Mouse (Mus musculus) hindbrain, embryonic 16.5 days (tissue): ENCODE results near the gene Plk2. TPM values are rescaled to one million over a fixed set of nuclear protein-coding genes. Genes with fewer than 3 reads are reported as not detected.
"Not testable (repeated sequence)": the region's sequence is repeated elsewhere in the genome, so short reads cannot be mapped to it uniquely, and the experiment has no call there.

ENCODE experiments used
- ATAC-seq: fragments of 200-750 bp; cut with Nextera tagmentation; 2 replicates; pipeline ENCODE4 v1.8.0; 2017; ENCODE audit warnings: moderate TSS enrichment, moderate library complexity
- H3K27ac ChIP-seq: fragments of 300-500 bp; sonication (generic); 2 replicates; pipeline ENCODE4 v1.5.1; 2014; ENCODE audit warnings: low read depth, mild to moderate bottlenecking, control low read depth, low read length, moderate library complexity
- H3K27me3 ChIP-seq: fragments of 300-500 bp; sonication (generic); replicated peaks from 2 replicates; pipeline ENCODE4 v1.6.1; 2014; ENCODE audit warnings: low read length; ENCODE audit not compliant: control insufficient read depth, insufficient read depth
- H3K36me3 ChIP-seq: fragments of 300-500 bp; sonication (generic); 2 replicates; pipeline ENCODE4 v1.6.1; 2014; ENCODE audit warnings: mild to moderate bottlenecking, low read length, moderate library complexity, mixed read lengths; ENCODE audit not compliant: control insufficient read depth, insufficient read depth
- H3K4me1 ChIP-seq: fragments of 300-500 bp; sonication (generic); 2 replicates; pipeline ENCODE4 v1.6.1; 2014; ENCODE audit warnings: low read depth, low read length; ENCODE audit not compliant: control insufficient read depth, insufficient read depth
- H3K4me2 ChIP-seq: fragments of 300-500 bp; sonication (generic); 2 replicates; pipeline ENCODE4 v1.6.1; 2014; ENCODE audit warnings: mild to moderate bottlenecking, low read length, control low read depth, moderate library complexity
- H3K4me3 ChIP-seq: fragments of 300-500 bp; sonication (generic); 2 replicates; pipeline ENCODE4 v1.5.1; 2014; ENCODE audit warnings: mild to moderate bottlenecking, low read length, control low read depth, moderate library complexity
- H3K9ac ChIP-seq: fragments of 300-500 bp; sonication (generic); 2 replicates; pipeline ENCODE4 v1.6.1; 2014; ENCODE audit warnings: low read depth, mild to moderate bottlenecking, control low read depth, low read length, moderate library complexity
- H3K9me3 ChIP-seq: fragments of 300-500 bp; sonication (generic); 2 replicates; pipeline ENCODE4 v1.6.1; 2014; ENCODE audit warnings: mild to moderate bottlenecking, low read length, moderate library complexity; ENCODE audit not compliant: control insufficient read depth
- WGBS: fragments of 180-500 bp; shearing (Covaris S2); extraction: QIAGEN DNeasy Blood & Tissue Kit; methylation state at CpG from one replicate; pipeline ENCODE4 v1.1.7; 2014; 5-methylcytosine and 5-hydroxymethylcytosine counted together
- polyA plus RNA-seq: library from polyadenylated mRNA; unstranded; fragments of >200 nt; fragmentation: Nextera tagmentation; extraction: Ambion mirVana; gene quantifications from 2 replicates; pipeline ENCODE4 v1.2.1, GENCODE M21; 2015

Gene Plk2
- polyA plus RNA-seq: 125 and 127 TPM in 2 replicates

- Histone ChIP-seq H3K9me3 (peaks cover 2% of the 10 kb centered on the region), H3K36me3 (peaks cover 22% of the 10 kb centered on the region), H3K9ac (peak within 1 kb of the TSS; percentile 96), H3K4me1 (peaks cover 3% of the 10 kb centered on the region), H3K4me2 (peak within 1 kb of the TSS; percentile 99), H3K27ac (peak within 1 kb of the TSS; percentile 94), H3K27me3 (no peaks in the 10 kb centered on the region), H3K4me3 (peak within 1 kb of the TSS; percentile 91)
- under 1% methylated on average over 66 of the region's 71 CpGs for WGBS
- ATAC-seq: peak; percentile 96
These were observed at the start of gene Plk2 for GRCm38 (mm10) chr13:110394291-110395178. Gene Plk2, plus strand, starts transcription at chr13:110395046.

DNA sequence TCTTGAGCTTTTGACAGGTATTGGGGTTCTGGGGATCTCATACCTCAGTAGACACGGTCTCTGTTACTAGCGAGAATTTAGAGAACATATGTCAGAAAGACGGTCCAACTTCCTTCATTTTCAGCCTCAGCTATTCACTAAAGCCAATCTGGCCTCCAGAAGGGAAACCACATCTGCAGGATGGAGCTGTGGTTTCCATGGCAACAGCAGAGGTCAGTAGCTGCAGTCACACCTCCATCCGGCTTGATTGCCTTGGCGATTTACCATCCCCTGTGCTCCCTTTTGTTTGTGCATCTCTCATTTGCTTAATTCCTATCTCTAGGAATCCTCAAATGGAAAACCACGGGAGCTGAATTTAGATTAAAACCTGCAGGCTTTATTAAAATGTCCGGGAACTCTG is 48.1 kb upstream of the Plk2 start:
- 18% methylated on average over 7 of the region's 7 CpGs for WGBS
- no peaks in the 10 kb centered on the region for H3K36me3 ChIP-seq
- peak; percentile 78 for ATAC-seq
- no peaks in the 10 kb centered on the region for H3K9me3 ChIP-seq
- no peak overlapping the region for H3K9ac ChIP-seq
- no peaks in the 10 kb centered on the region for H3K27me3 ChIP-seq
- no peak overlapping the region for H3K4me2 ChIP-seq
- H3K4me3 ChIP-seq: no peak overlapping the region
- H3K27ac ChIP-seq: no peak overlapping the region
- H3K4me1 ChIP-seq: 0 out of 2 replicates have a peak, but pooled peaks cover 4% of the 10 kb centered on the region

GRCm38 (mm10) chr13:110351051-110351450 is 43.8 kb upstream of the Plk2 start:
- no peak for ATAC-seq
- Histone ChIP-seq H3K4me2 (no peak overlapping the region), H3K4me1 (0 out of 2 replicates have a peak, but pooled peaks cover 4% of the 10 kb centered on the region), H3K36me3 (no peaks in the 10 kb centered on the region), H3K4me3 (no peak overlapping the region), H3K9ac (no peak overlapping the region), H3K9me3 (no peaks in the 10 kb centered on the region), H3K27ac (no peak overlapping the region), H3K27me3 (no peaks in the 10 kb centered on the region)
- WGBS: 84% methylated on average over 6 of the region's 6 CpGs

DNA sequence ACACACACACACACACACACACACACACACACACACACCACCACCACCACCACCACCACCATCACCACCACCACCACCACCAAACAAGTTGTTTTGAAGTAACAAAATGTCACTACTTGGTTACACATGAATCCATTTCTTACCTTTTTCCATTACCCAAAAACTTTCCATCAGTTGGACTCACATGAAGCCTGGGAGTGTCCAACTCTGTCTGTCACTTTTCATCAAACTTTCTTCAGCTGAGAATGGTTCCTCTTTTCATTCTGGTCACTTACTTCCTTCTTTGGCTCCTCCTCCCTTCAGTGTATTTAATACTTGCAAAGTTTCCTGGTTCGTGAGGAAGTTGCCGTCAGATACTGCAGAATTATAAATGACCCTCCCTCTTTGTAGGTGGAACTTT is 37.9 kb upstream of the Plk2 start, which contains the start of gene Gapt:
Gapt (minus strand) TSS at position 259 of the 400 bp plus-strand sequence.
- no peaks in the 10 kb centered on the region for H3K36me3 ChIP-seq
- no peak within 1 kb of the TSS for H3K4me2 ChIP-seq
- no peaks in the 10 kb centered on the region for H3K27me3 ChIP-seq
- H3K4me3 ChIP-seq: no peak within 1 kb of the TSS
- 90% methylated on average over 2 of the region's 2 CpGs for WGBS
- no peak for ATAC-seq
- no peaks in the 10 kb centered on the region for H3K4me1 ChIP-seq
- no peaks in the 10 kb centered on the region for H3K9me3 ChIP-seq
- no peak within 1 kb of the TSS for H3K9ac ChIP-seq
- no peak within 1 kb of the TSS for H3K27ac ChIP-seq

DNA sequence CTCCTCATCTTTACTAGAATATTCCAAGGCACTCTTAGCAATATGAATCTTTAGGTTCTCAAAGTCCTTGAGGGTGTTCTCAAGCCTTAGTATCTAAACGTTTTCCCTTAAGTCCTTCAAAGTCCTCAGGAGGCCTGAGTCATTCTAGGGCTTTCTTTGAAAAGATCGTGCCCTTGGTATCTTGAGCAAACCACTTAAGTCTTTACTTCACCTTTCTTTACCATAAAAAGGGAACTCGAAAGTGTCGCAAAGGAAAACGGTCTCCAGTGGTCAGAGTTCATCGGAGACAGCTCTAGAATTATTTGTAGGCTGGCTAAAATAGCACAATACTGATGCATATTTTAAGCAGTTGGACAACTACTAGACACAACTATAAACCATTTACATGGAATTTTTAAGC is 31.1 kb upstream of the Plk2 start:
- no peaks in the 10 kb centered on the region for H3K36me3 ChIP-seq

GRCm38 (mm10) chr13:110366477-110366876 is 28.4 kb upstream of the Plk2 start:
- no peak overlapping the region for H3K9ac ChIP-seq
- H3K27me3 ChIP-seq: no peaks in the 10 kb centered on the region
- no peaks in the 10 kb centered on the region for H3K36me3 ChIP-seq
- H3K9me3 ChIP-seq: no peaks in the 10 kb centered on the region
- H3K4me3 ChIP-seq: no peak overlapping the region
- no peak for ATAC-seq
- H3K4me1 ChIP-seq: no peaks in the 10 kb centered on the region
- WGBS: 95% methylated on average over 3 of the region's 3 CpGs
- H3K4me2 ChIP-seq: no peak overlapping the region
- H3K27ac ChIP-seq: no peak overlapping the region

More for the DNA sequence above, 31.1 kb upstream of the Plk2 start:
- ATAC-seq: no peak
- Histone ChIP-seq H3K4me3 (no peak overlapping the region), H3K27ac (no peak overlapping the region), H3K9ac (no peak overlapping the region), H3K4me1 (no peaks in the 10 kb centered on the region), H3K4me2 (no peak overlapping the region), H3K27me3 (no peaks in the 10 kb centered on the region), H3K9me3 (no peaks in the 10 kb centered on the region)
- WGBS: 90% methylated on average over 6 of the region's 6 CpGs

GRCm38 (mm10) chr13:110367961-110368555 is 26.8 kb upstream of the Plk2 start:
- ATAC-seq: peak; percentile 41; the same call in 1 of the 2 replicates
- Histone ChIP-seq H3K27ac (0 out of 2 replicates have a peak overlapping the region, but pooled peaks have one; percentile 1), H3K4me1 (no peaks in the 10 kb centered on the region), H3K36me3 (no peaks in the 10 kb centered on the region), H3K4me3 (no peak overlapping the region), H3K27me3 (no peaks in the 10 kb centered on the region), H3K9ac (no peak overlapping the region), H3K9me3 (no peaks in the 10 kb centered on the region), H3K4me2 (no peak overlapping the region)
- 90% methylated on average over 3 of the region's 3 CpGs for WGBS

- H3K4me1 ChIP-seq, H3K9me3 ChIP-seq, H3K9ac ChIP-seq, H3K27me3 ChIP-seq, H3K4me2 ChIP-seq, H3K27ac ChIP-seq, H3K36me3 ChIP-seq, H3K4me3 ChIP-seq: not testable (repeated sequence)
- ATAC-seq: peak; percentile 66
- WGBS: 37% methylated on average over 6 of the region's 6 CpGs
These were observed 26.2 kb upstream of the Plk2 start for GRCm38 (mm10) chr13:110368556-110369040.

DNA sequence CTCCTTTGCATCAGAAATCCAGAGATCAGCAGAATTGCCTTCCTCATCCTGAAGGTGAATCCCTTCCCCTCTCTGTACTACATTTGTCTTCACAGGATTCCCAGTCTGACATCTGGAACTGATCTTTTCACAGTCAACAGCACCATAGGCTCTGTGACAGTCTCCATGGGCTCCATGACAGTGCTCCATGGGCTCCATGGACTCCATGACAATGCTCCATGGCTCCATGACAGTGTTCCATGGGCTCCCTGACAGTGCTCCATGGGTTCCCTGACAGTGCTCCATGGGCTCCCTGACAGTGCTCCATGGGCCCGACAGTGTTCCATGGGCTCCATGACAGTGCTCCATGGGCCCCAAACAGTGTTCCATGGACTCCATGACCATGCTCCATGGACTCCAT is 25.2 kb upstream of the Plk2 start:
- ATAC-seq: peak; percentile 49; the same call in 1 of the 2 replicates

More for the DNA sequence above, 25.2 kb upstream of the Plk2 start:
- Histone ChIP-seq H3K4me3 (no peak overlapping the region), H3K27me3 (no peaks in the 10 kb centered on the region), H3K36me3 (no peaks in the 10 kb centered on the region), H3K9me3 (no peaks in the 10 kb centered on the region), H3K4me1 (no peaks in the 10 kb centered on the region), H3K4me2 (no peak overlapping the region), H3K27ac (no peak overlapping the region), H3K9ac (no peak overlapping the region)
- WGBS: 91% methylated on average over 1 of the region's 1 CpGs
